Mouse (Mus musculus): ENCODE results near the gene Ift22.

DNA sequence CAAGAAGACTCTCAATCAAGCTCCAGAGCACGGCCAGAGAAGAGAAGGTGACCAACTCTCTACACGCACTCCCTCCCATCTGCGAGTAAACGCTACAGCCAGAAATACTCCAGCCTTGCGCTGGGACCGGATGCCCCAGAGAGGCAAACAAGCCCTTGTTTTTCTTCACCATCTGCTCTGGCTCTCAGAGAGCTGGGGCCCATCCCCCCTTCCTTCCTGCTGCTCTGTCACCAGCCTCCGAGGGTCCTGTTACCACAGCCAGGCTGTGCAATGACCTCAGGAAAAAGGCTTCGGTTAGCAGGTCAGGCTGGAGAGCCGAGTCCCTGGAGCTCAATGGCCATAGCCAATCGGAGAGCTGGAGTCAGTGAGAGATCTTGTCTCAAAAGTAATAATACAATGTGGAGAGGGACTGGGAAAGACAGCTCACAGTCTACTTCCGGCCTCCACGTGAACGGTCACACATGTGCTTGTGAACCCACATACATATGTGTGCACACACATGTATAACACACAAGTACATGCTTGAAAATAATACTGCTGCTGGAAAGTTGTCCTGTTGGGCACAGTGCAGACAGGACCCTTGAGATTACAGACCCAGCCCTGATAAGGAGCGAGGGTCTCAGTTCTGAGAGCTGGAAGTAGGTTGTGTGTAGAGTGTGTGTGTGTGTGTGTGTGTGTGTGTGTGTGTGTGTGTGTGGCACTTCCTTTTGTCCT lies 43.8 kb upstream of the Ift22 start:
- TF ChIP-seq CTCF (IDR thresholded peaks at IDR 0.05; ENCODE audit: control insufficient read depth, insufficient read depth, insufficient replicate concordance, low read depth, low read length) (no peak), POLR2A (IDR thresholded peaks at IDR 0.05; ENCODE audit: control insufficient read depth, low read depth, low read length) (no peak)
